Mouse (Mus musculus) testis, adult 2 months (tissue): ENCODE data around the gene Egr4.

Experiments used
- CTCF ChIP-seq: fragments of 200-500 bp; IDR thresholded peaks from 2 replicates; pipeline ENCODE4 v1.5.1; 2012; ENCODE audit warnings: low read depth, mild to moderate bottlenecking, inconsistent platforms, low read length, moderate library complexity; ENCODE audit not compliant: control insufficient read depth, insufficient read depth, insufficient replicate concordance
- POLR2A ChIP-seq: fragments of 200-500 bp; IDR thresholded peaks from 2 replicates; pipeline ENCODE4 v1.6.1; 2012; ENCODE audit warnings: low read depth, mild to moderate bottlenecking, inconsistent platforms, low read length, moderate library complexity; ENCODE audit not compliant: control insufficient read depth

- TF ChIP-seq CTCF (no peak), POLR2A (no peak)
These were observed 8.5 kb downstream of the Egr4 start for GRCm38 (mm10) chr6:85504908-85505307.
